Mouse (Mus musculus): ENCODE data around the gene Mbtps1.

The Mbtps1 gene

GRCm38 (mm10) chr8:119558603-119559401 lies at the start of gene Mbtps1:
TSS of gene Mbtps1 (minus strand) at chr8:119558735.
- DNase-seq (ENCODE audit: low spot score in 2 of 2): peak; percentile 98

DNA sequence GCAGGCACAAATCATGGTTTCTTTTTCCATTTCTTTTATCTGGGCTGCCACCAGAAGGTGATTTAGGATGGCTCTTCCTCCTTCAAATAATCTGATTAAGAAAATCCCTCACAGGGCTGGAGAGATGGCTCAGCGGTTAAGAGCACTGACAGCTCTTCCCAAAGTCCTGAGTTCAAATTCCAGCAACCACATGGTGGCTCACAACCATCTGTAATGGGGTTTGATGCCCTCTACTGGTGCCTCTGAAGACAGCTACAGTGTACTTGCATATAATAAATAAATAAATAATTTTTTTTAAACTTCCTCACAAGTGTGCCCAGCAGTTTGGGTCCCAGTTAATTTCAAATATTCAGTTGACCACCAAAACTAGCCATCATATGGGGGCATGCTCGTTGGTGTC lies 47.7 kb upstream of the Mbtps1 start:
- no peak for DNase-seq (ENCODE audit: low spot score in 2 of 2)

DNA sequence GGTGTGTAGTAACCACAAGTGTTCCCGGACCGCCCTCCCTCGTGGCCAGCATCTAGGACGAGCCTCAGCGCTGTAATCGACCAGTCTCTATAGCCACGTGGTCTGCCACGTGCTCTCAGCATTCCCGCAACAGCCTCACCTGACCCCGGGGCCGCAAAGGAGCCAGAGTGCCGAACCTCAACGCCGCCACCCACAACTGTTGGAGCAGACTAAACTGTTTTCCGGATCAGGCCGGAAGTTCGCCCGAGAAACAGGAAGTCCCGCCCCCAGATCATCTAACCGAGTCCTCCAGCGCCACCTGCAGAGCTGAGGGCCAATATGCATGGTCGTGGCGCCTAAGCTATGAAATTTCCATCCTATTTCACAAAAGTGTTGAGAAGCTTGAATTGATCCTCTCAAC lies 46.5 kb upstream of the Mbtps1 start, which contains the start of gene Taf1c:
Gene Taf1c (minus strand): TSS at position 227 of the 400 bp plus-strand sequence.
- DNase-seq (ENCODE audit: low spot score in 2 of 2): peak; percentile 85 to 93

GRCm38 (mm10) chr8:119604398-119604803 lies 45.9 kb upstream of the Mbtps1 start:
- DNase-seq (ENCODE audit: low spot score in 2 of 2): no peak

- DNase-seq (ENCODE audit: low spot score in 2 of 2): no peak
Measured at GRCm38 (mm10) chr8:119603771-119604170, 45.2 kb upstream of the Mbtps1 start.

GRCm38 (mm10) chr8:119591456-119591855 lies 32.9 kb upstream of the Mbtps1 start:
- DNase-seq (ENCODE audit: low spot score in 2 of 2): no peak

DNA sequence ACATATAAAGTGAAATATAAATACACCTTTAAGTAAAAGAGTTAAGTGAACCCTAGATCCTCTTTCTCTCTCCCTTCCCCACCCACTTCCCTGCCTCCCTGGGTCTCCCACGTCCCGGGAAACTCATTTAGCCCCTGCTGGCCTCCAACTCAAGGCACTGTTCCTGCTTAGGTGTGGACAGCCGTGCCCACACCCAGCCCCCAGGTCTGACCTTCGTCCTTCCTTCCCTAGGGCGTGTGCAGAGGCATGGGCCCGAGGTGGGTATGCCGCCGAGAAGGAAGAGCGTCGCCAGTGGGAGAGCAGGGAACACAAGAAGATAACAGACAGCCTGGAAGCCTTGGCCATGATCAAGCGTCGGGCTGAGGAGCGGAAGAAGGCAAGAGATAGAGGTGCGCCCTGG lies 31.8 kb upstream of the Mbtps1 start:
- no peak for DNase-seq (ENCODE audit: low spot score in 2 of 2)

DNA sequence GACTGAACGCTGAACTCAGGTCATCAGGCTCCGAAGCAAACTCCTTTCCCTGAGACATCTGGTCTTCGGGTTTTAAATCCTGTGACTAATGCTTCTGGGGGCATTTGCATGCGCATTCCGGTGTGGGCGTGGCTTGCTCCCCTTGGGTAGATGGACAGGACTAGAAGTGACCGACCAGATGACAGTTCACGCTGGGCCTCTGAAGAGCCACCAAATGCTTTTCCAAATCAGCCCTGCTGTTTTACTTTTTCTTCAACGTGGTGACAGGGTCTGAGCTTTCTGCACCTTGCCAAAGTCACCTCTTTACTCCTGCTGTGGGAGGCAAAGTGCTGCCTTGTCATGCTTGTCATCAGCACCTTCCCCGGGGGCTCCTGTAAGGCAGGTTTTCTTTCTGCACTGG lies 30.3 kb upstream of the Mbtps1 start:
- no peak for DNase-seq (ENCODE audit: low spot score in 2 of 2)

- DNase-seq (ENCODE audit: low spot score in 2 of 2): no peak
Measured at GRCm38 (mm10) chr8:119588321-119588720, 29.8 kb upstream of the Mbtps1 start.

DNA sequence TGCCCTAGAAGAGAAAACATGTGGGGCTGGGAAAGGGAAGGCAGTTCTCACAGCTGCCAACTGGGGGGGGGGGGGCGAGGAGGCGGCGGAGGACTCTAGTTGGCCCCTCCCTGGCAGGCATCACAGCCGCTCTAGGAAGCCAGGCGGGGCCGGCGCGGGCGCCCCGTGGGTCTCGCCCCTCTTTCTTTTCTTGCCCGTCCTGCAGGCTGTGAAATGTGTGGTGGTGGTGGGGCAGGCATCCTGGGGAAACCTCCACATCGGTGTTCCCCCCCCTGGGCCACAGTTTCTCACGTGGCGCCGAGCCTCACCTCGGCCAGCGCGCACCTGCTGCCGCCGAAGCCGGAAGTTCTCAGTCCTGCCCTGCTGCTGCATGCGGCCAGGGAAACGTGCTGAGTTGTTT lies 27.4 kb upstream of the Mbtps1 start:
- no peak for DNase-seq (ENCODE audit: low spot score in 2 of 2)

GRCm38 (mm10) chr8:119580441-119581161 lies 22.1 kb upstream of the Mbtps1 start:
- DNase-seq (ENCODE audit: low spot score in 2 of 2): no peak

GRCm38 (mm10) chr8:119579096-119579495 lies 20.6 kb upstream of the Mbtps1 start:
- no peak for DNase-seq (ENCODE audit: low spot score in 2 of 2)

GRCm38 (mm10) chr8:119575366-119575726 lies 16.8 kb upstream of the Mbtps1 start:
- no peak for DNase-seq (ENCODE audit: low spot score in 2 of 2)

DNA sequence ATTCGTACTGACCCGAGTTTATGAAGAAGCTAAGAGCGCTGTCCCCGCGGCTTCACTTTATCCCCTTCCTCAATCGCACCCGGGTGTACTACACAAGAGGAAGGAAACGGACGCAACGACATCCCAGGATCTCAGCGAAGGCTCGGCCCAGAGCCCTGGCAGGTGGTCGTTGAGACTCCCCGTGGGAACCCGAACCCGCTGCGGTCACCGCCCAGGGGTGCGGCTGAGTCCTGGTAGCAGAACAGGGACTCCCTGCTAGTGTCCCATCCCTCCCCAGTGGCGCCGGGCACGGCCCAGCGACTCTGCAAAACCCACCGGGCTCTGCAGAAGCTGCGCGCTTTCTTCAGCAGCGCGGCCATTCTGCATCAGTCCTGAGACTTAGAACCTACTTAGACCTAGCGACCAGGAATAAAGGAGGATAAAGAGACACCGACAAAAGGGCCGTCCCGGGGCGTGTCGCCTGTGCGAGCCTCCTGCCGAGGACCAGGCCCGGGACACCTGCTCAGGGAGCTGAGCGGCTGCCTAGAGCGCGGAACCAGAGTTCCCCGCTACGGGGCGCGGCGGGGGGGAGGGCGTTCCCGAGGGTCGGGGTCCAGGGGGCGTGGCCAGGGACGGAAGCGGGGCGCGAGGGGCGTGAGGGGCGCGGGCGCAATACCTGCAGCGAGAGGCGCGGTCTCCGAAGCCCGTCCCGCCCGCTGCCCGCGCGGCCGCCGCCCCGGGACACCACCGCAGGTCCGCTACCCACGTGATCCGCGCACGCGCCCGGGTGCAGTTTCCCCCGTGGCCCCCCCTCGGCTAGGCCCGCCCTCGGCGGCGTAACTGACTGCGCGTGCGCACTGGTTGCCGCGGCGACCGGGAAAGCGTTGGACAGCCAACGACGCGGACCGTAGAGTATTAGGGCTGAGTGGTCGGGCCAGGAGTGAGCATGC lies 16.2 kb upstream of the Mbtps1 start, which contains the start of the genes Hsdl1 and Dnaaf1:
Gene Hsdl1 (minus strand): TSS at position 747 of the 929 bp plus-strand sequence.
Gene Dnaaf1 (plus strand): TSS at position 799 of the 929 bp plus-strand sequence.
- peak; percentile 94 to 95 for DNase-seq (ENCODE audit: low spot score in 2 of 2)

DNA sequence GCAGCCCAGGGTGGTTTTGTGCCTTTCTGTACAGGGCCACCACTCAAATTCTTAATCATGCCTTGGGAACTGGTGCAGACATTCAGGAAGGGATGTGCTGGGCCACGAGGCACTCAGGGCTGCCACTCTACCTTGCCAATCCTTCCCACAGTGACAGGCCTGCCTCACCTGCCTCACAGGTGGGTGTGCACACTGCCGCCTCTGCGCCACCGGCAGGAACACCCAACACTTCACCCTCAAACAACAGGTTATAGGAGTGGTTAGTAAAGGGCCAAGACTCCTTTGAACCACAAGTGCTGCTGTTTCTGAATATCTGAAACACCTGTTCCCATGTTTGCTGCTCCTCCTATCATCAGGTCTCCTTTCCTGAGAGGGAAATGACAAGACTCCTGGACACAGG lies 13.9 kb upstream of the Mbtps1 start:
- DNase-seq (ENCODE audit: low spot score in 2 of 2): no peak

- no peak for DNase-seq (ENCODE audit: low spot score in 2 of 2)
Measured at GRCm38 (mm10) chr8:119571135-119571534, 12.6 kb upstream of the Mbtps1 start.

- no peak for DNase-seq (ENCODE audit: low spot score in 2 of 2)
Measured at GRCm38 (mm10) chr8:119569881-119570280, 11.3 kb upstream of the Mbtps1 start.

- DNase-seq (ENCODE audit: low spot score in 2 of 2): no peak
Measured at GRCm38 (mm10) chr8:119568951-119569350, 10.4 kb upstream of the Mbtps1 start.

GRCm38 (mm10) chr8:119568251-119568650 lies 9.7 kb upstream of the Mbtps1 start:
- DNase-seq (ENCODE audit: low spot score in 2 of 2): no peak

DNA sequence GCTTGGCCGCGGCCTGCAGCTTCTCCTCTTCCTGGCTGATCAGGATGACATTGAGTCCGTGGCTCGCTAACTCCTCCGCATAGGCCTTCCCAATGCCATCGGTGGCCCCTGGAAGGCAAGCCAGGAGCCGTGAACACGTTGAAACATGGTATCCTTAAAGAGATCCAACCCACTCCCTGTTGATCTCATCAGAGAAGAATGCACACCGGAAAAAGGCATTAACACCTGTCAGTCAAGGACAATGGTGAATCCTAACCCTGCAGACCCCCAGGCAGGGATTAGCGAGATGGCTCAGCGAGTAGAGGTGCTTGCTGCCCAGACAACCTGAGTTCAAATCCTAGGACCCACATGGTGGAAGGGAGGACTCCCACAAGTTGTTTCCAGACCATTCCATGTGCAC lies 7.8 kb upstream of the Mbtps1 start:
- no peak for DNase-seq (ENCODE audit: low spot score in 2 of 2)

DNA sequence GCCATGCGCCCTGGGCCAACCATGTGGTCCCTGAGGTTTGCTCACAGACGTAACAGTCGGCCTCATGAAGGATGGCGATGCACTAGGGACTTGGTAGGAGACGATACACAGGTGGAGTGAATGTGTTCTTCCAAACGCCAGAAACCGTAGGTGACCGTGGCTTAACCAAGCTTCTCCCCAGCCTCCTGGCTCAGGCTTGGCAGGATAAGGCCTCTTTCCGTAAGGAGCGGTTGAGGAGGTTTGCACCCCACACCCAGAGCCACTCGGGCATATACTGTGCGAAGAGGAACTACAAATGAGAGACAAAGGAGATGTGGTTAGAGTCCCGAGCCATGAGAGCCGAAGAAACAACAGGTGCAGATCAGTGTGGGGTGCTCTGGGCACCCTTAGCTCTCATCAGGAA lies 5.3 kb upstream of the Mbtps1 start:
- DNase-seq (ENCODE audit: low spot score in 2 of 2): no peak

DNA sequence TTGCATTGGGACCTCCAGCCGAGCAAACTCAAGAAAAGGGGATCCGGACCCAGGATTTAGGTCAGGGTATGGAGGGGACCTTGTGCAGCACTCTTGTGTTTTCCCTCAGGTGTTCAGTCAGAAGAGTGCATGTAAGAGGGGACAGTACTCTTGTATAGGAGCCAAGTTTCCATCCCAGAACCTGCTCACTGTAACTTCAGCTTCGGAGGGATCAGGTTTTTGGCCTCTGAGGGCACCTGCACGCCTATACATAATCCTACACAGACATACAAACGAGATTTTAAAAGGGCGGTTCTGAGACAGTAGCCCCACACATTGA lies 826 bp upstream of the Mbtps1 start:
- DNase-seq (ENCODE audit: low spot score in 2 of 2): no peak
